Mouse (Mus musculus): Measurements from ENCODE around the gene Nr1i3.

Gene Nr1i3

GRCm38 (mm10) chr1:171251594-171252324 is 38.0 kb downstream of the Nr1i3 start:
- DNase-seq (ENCODE audit: low spot score in 2 of 2) = no peak

- no peak for DNase-seq (ENCODE audit: low spot score in 2 of 2)
These were observed 38.6 kb downstream of the Nr1i3 start for GRCm38 (mm10) chr1:171252415-171252814.

- DNase-seq (ENCODE audit: low spot score in 2 of 2) = no peak
These were observed 42.5 kb downstream of the Nr1i3 start for GRCm38 (mm10) chr1:171256095-171256818.

- peak in 1 of 2 experiments; percentile 32 for DNase-seq (ENCODE audit: low spot score in 2 of 2)
These were observed 43.3 kb downstream of the Nr1i3 start for GRCm38 (mm10) chr1:171256937-171257548.

GRCm38 (mm10) chr1:171257781-171258180 is 44.0 kb downstream of the Nr1i3 start:
- no peak for DNase-seq (ENCODE audit: low spot score in 2 of 2)

- no peak for DNase-seq (ENCODE audit: low spot score in 2 of 2)
These were observed 45.2 kb downstream of the Nr1i3 start for GRCm38 (mm10) chr1:171258921-171259320.

- no peak for DNase-seq (ENCODE audit: low spot score in 2 of 2)
These were observed 46.5 kb downstream of the Nr1i3 start for GRCm38 (mm10) chr1:171260316-171260715.

- DNase-seq (ENCODE audit: low spot score in 2 of 2) = peak; percentile 80 to 85
These were observed 48.9 kb downstream of the Nr1i3 start for GRCm38 (mm10) chr1:171262594-171263130.

- DNase-seq (ENCODE audit: low spot score in 2 of 2) = no peak
These were observed 49.4 kb downstream of the Nr1i3 start for GRCm38 (mm10) chr1:171263185-171263611.

- DNase-seq (ENCODE audit: low spot score in 2 of 2) = no peak
These were observed 50.1 kb downstream of the Nr1i3 start for GRCm38 (mm10) chr1:171263666-171264461.

GRCm38 (mm10) chr1:171265971-171266744 is 52.4 kb downstream of the Nr1i3 start:
- no peak for DNase-seq (ENCODE audit: low spot score in 2 of 2)

GRCm38 (mm10) chr1:171268341-171268740 is 54.6 kb downstream of the Nr1i3 start:
- no peak for DNase-seq (ENCODE audit: low spot score in 2 of 2)

- peak; percentile 91 to 93 for DNase-seq (ENCODE audit: low spot score in 2 of 2)
These were observed 56.2 kb downstream of the Nr1i3 start, which contains the start of gene B4galt3 for GRCm38 (mm10) chr1:171269848-171270572. B4galt3 (plus strand) TSS chr1:171270328.
